Mouse (Mus musculus) liver, embryonic 11.5 days (tissue): Measurements from ENCODE around the gene Dagla. TPM values are rescaled to one million over a fixed set of nuclear protein-coding genes. Genes with fewer than 3 reads are reported as not detected.

Source experiments
- ATAC-seq: fragments of 200-750 bp; cut with Nextera tagmentation; replicated peaks from 2 replicates; pipeline ENCODE4 v1.8.0; 2017; ENCODE audit warnings: moderate number of reproducible peaks, mild to moderate bottlenecking, moderate TSS enrichment, moderate library complexity; ENCODE audit not compliant: low FRiP score
- DNase-seq: peaks from one replicate; pipeline ENCODE4 v3.0.0-alpha.2; 2017; ENCODE audit warnings: low spot score
- H3K27ac ChIP-seq: fragments of 300-500 bp; sonication (generic); 2 replicates; pipeline ENCODE4 v1.5.1; 2014; ENCODE audit warnings: mild to moderate bottlenecking, low read depth, low read length, control low read depth
- H3K27me3 ChIP-seq: fragments of 300-500 bp; sonication (generic); replicated peaks from 2 replicates; pipeline ENCODE4 v1.6.1; 2014; ENCODE audit warnings: low read length, mixed read lengths; ENCODE audit not compliant: control insufficient read depth, insufficient read depth
- H3K36me3 ChIP-seq: fragments of 300-500 bp; sonication (generic); 2 replicates; pipeline ENCODE4 v1.6.1; 2014; ENCODE audit warnings: mild to moderate bottlenecking, low read length, moderate library complexity, mixed read lengths; ENCODE audit not compliant: control insufficient read depth, insufficient read depth
- H3K4me1 ChIP-seq: fragments of 300-500 bp; sonication (generic); replicated peaks from 2 replicates; pipeline ENCODE4 v1.6.1; 2014; ENCODE audit warnings: low read length, mixed read lengths; ENCODE audit not compliant: control insufficient read depth, insufficient read depth
- H3K4me2 ChIP-seq: fragments of 300-500 bp; sonication (generic); 2 replicates; pipeline ENCODE4 v1.6.1; 2014; ENCODE audit warnings: mild to moderate bottlenecking, control low read depth, moderate library complexity
- H3K4me3 ChIP-seq: fragments of 300-500 bp; sonication (generic); 2 replicates; pipeline ENCODE4 v1.5.1; 2014; ENCODE audit warnings: low read depth, low read length, control low read depth
- H3K9ac ChIP-seq: fragments of 300-500 bp; sonication (generic); 2 replicates; pipeline ENCODE4 v1.6.1; 2014; ENCODE audit warnings: low read depth, low read length, control low read depth
- H3K9me3 ChIP-seq: fragments of 300-500 bp; sonication (generic); 2 replicates; pipeline ENCODE4 v1.6.1; 2016; ENCODE audit warnings: low read length, inconsistent platforms, mixed read lengths; ENCODE audit not compliant: control insufficient read depth
- WGBS: fragments of 180-500 bp; shearing (Covaris S2); extraction: QIAGEN DNeasy Blood & Tissue Kit; methylation state at CpG from one replicate; pipeline ENCODE4 v1.1.7; 2014; 5-methylcytosine and 5-hydroxymethylcytosine counted together
- polyA plus RNA-seq: library from polyadenylated mRNA; unstranded; fragments of >200 nt; fragmentation: Nextera tagmentation; extraction: Ambion mirVana; gene quantifications from 2 replicates; pipeline ENCODE4 v1.2.1, GENCODE M21; 2014

Dagla gene
- polyA plus RNA-seq, 1 experiment from 2014 or later = 0.82 TPM

DNA sequence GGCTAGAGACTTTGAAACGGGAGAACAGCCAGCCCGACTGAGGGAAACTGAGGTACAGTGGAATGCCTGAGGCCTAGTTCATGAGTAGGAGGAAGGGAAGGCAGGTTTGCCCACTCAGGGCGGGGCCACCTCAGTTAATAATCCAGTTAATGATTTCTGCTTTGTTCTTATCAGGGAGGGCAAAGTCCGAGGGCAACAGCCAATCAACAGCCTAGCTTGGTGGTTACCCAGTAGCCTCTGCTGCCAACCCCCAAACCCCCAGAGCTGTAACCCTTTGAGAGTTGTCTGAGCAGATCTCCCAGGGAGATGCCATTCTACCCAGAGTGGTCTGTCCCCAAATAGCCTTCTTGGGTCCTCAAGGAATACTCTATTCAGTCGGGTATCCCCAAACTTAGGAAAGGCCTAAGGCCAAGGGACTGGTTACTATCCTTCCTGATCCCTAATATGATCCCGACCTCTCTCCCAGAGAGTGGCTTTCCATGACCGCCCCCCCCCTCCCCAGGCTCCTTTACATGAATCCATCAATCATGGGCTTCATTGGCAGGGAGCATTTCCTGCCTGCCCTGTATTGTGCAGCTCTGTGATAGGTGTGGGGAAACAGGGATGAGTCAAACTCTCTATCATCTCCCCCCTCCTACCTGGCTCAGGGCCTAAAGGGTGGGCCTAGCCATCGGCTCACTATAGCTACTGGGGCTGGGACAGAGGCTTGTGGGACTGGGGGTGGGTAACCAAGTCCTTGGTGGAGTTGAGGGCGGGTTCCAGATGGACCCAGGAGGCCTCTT, 68.7 kb downstream of the Dagla start:
- peak; percentile 38; the same call in 1 of the 2 replicates for ATAC-seq
- Histone ChIP-seq H3K36me3 (no peaks in the 10 kb centered on the region), H3K27ac (peak overlapping the region; percentile 57), H3K27me3 (peaks cover 5% of the 10 kb centered on the region; the same call in 1 of the 2 replicates), H3K9ac (no peak overlapping the region), H3K4me2 (peak overlapping the region; percentile 26), H3K9me3 (no peaks in the 10 kb centered on the region), H3K4me1 (peaks cover 52% of the 10 kb centered on the region), H3K4me3 (no peak overlapping the region)
- no peak for DNase-seq
- 58% methylated on average over 9 of the region's 9 CpGs for WGBS

DNA sequence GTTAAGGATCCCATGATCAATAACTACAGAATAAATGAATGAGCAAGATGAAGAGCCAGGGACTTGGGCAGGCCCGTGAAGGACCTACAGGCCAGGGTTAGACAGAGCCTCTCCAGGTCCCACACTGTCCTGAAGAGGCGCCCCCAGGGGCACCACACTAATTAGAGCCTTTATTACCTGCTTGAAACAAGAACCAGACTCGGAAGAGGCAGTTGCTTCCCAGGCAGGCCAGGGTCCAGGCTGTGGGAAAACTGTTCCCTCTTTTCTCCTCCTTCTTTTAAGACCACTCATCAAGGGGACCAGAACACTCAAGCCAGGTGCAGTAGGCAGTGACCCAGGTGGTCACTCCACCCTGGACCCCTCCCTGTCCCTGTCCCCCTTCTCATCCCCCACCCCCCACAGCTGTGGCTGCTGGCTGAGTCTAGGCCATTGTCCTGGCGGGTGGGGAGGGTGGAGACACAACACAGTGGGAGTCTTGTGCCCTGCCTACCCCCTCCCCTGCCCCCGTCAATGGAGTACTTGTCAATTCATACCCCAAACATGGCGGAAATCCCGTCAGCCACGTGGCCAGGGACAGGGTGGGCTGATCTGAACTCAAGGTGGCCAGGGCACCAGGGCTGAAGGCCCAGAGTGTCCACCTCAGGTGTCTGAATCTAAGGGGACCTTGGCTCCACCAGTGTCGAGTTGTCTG, 72.2 kb downstream of the Dagla start:
- Histone ChIP-seq H3K4me2 (no peak overlapping the region), H3K9ac (no peak overlapping the region), H3K4me3 (no peak overlapping the region), H3K36me3 (no peaks in the 10 kb centered on the region), H3K4me1 (peaks cover 33% of the 10 kb centered on the region), H3K9me3 (no peaks in the 10 kb centered on the region), H3K27ac (peak overlapping the region; percentile 34), H3K27me3 (no peaks in the 10 kb centered on the region)
- 43% methylated on average over 9 of the region's 9 CpGs for WGBS
- ATAC-seq = no peak
- no peak for DNase-seq

DNA sequence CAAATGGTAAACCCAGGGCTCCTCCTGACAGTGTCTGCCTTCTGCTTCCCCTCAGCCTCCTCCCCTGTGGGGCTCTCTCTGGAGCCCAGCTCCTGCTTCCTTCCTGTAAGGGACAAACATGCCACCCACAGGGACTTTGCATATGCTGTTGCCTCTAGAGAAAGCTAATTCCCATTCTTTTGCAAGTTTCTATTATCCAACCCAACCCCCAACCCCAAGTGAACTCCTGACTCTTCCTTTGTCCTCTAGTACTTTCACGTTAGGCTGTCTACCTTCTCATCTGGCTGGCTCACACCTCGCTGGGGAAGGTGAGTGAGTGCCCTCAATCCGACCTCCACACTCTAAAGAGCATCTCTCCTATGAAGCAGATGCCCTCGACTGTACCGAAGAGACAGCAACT, 72.8 kb downstream of the Dagla start:
- Histone ChIP-seq H3K9me3 (no peaks in the 10 kb centered on the region), H3K4me2 (no peak overlapping the region), H3K9ac (0 out of 2 replicates have a peak overlapping the region, but pooled peaks have one; percentile 18), H3K36me3 (no peaks in the 10 kb centered on the region), H3K4me1 (peaks cover 33% of the 10 kb centered on the region), H3K27ac (peak overlapping the region; percentile 34; the same call in 1 of the 2 replicates), H3K4me3 (no peak overlapping the region), H3K27me3 (no peaks in the 10 kb centered on the region)
- 31% methylated on average over 5 of the region's 5 CpGs for WGBS
- ATAC-seq (no peak), DNase-seq (no peak)

DNA sequence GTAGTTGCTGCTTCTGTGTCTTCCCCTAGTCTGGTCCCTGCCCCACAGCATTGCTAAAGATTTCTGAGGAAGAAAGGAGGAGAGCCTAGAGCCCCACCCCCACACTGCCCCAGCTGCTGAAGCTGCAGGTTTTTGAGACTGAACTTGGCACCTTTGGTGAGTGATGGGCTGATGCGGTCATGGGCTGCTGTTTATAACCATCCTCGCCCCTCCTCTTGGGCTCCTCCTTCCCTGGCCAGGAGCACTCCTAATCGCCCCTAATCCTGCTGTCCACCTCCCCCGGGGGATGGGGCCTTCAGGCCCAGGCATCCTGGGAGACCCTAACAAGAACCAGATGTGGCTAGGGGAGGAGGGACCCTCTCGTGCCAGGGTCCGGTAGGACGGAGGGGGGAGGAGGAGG, 73.7 kb downstream of the Dagla start:
- Histone ChIP-seq H3K27ac (peak overlapping the region; percentile 45; the same call in 1 of the 2 replicates), H3K4me3 (no peak overlapping the region), H3K27me3 (no peaks in the 10 kb centered on the region), H3K9me3 (no peaks in the 10 kb centered on the region), H3K4me2 (no peak overlapping the region), H3K9ac (no peak overlapping the region), H3K4me1 (peaks cover 33% of the 10 kb centered on the region), H3K36me3 (no peaks in the 10 kb centered on the region)
- 30% methylated on average over 7 of the region's 7 CpGs for WGBS
- ATAC-seq (no peak), DNase-seq (no peak)

DNA sequence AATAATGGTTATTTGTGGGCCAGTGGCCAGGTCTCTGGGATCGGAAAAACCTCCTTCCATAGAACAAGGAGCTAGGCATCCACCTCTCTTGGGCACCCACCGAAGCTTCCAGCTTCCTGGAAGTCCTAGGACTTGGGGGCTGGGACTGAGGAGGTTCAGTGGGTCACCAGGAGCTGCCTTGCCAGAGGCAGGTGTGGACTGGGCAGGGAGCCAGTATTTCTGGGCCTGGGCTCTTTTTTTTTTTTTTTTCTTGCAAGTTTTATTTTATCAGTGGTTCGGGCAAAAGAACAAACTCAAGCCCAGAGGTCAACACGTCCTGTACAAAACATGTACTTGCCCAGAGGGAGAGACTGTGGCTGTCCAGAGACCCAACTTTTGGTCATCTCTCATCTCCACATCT, 78.9 kb downstream of the Dagla start:
- no peak overlapping the region for H3K9ac ChIP-seq
- H3K36me3 ChIP-seq = peaks cover 3% of the 10 kb centered on the region; the same call in 1 of the 2 replicates
- ATAC-seq (no peak), DNase-seq (no peak)
- peak overlapping the region; percentile 50; the same call in 1 of the 2 replicates for H3K4me2 ChIP-seq
- H3K9me3 ChIP-seq = no peaks in the 10 kb centered on the region
- no peak overlapping the region for H3K27ac ChIP-seq
- WGBS = 49% methylated on average over 4 of the region's 4 CpGs
- no peaks in the 10 kb centered on the region for H3K27me3 ChIP-seq
- peaks cover 34% of the 10 kb centered on the region for H3K4me1 ChIP-seq
- H3K4me3 ChIP-seq = no peak overlapping the region

DNA sequence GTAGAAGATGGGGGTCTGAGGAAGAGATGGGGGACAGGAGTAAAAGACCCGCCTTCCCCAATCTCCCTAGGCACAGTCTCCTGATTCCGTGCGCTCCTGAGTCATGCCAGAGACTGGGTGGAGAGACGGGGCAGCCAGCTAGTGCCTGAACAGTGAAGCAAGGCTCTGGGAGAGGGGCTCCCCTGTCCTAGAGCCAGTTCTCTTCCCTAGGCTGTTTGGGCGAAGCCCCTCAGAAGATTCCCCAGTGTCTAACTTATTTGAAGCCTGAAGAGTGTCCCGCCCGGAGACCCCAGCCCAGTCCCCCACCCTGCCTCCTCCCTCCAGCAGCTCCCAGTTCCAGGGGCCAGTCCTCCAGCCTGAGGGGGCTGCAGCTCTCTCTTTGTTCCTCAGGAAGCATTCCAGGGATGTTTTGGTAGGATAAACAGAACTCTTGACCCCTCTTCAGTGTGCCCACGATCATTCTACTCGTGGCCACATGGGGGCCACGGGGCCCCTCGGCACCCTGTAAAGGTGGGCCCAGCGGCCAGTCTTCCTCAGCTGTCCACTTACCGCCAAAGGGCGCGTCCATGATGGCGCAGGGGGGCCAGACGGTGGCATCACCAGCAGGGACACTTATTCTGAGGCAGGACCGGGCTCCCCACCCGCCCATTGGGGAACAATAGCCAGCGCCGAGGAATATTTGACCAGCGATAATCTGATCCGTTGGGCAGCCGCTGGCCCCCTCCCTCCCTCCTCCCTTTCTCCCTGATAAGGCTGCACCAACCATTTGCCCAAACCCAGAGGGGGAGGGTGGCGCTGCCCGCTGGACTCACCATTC, 79.8 kb downstream of the Dagla start:
- no peak overlapping the region for H3K4me3 ChIP-seq
- no peaks in the 10 kb centered on the region for H3K9me3 ChIP-seq
- peak overlapping the region; percentile 50 for H3K4me2 ChIP-seq
- H3K36me3 ChIP-seq = peaks cover 3% of the 10 kb centered on the region; the same call in 1 of the 2 replicates
- WGBS = 24% methylated on average over 26 of the region's 26 CpGs
- no peaks in the 10 kb centered on the region for H3K27me3 ChIP-seq
- peaks cover 32% of the 10 kb centered on the region for H3K4me1 ChIP-seq
- DNase-seq (no peak), ATAC-seq (0 out of 2 replicates have a peak, but pooled peaks have one; percentile 9)
- H3K27ac ChIP-seq = peak overlapping the region; percentile 68
- H3K9ac ChIP-seq = no peak overlapping the region

DNA sequence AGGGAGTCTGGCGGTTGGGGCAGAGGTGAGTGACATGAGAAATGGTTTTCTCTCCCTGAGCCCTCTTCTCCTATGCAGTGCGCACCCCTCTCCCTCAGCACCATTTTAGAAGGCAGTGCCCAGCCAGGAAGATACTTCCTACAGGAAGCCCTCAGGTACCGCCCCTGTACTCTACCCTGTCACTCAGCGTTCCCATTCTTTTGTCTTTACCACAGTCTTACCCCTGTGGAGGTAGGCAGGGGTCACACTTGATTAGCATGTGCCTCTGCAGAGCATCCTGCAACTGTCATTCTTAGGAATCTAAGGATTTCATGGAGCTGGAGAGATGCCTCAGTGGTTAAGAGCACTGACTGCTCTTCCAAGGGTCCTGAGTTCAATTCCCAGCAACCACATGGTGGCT, 81.1 kb downstream of the Dagla start:
- DNase-seq (no peak), ATAC-seq (no peak)
- H3K27me3 ChIP-seq = no peaks in the 10 kb centered on the region
- no peak overlapping the region for H3K27ac ChIP-seq
- 55% methylated on average over 4 of the region's 4 CpGs for WGBS
- no peak overlapping the region for H3K4me3 ChIP-seq
- H3K36me3 ChIP-seq = peaks cover 3% of the 10 kb centered on the region; the same call in 1 of the 2 replicates
- H3K9ac ChIP-seq = no peak overlapping the region
- no peak overlapping the region for H3K4me2 ChIP-seq
- H3K9me3 ChIP-seq = no peaks in the 10 kb centered on the region
- peaks cover 32% of the 10 kb centered on the region for H3K4me1 ChIP-seq

DNA sequence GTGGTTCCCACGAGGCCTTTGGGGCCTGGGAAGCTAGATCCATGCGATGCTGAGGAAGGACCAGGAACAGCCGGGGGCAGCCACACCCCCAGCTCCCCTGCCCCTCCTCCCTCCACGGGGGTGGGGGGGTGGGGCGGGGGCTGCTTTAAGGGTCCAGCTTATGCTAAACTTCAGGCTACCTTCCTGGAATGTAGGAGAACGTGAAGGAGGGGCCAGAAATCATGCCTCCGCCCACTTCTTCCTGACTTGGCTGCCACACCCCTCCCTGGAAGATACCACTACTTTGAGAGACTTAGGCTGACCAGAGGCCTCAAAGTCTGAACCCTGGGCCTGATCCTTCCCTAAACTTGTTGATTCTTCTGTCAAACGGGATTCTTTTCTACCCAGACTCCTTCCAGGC, 82.0 kb downstream of the Dagla start:
- peaks cover 3% of the 10 kb centered on the region; the same call in 1 of the 2 replicates for H3K36me3 ChIP-seq
- no peak overlapping the region for H3K27ac ChIP-seq
- no peaks in the 10 kb centered on the region for H3K9me3 ChIP-seq
- no peaks in the 10 kb centered on the region for H3K27me3 ChIP-seq
- no peak; the same call in 1 of the 2 replicates for ATAC-seq
- no peak overlapping the region for H3K4me3 ChIP-seq
- no peak for DNase-seq
- WGBS = 31% methylated on average over 8 of the region's 8 CpGs
- H3K9ac ChIP-seq = no peak overlapping the region
- no peak overlapping the region for H3K4me2 ChIP-seq
- H3K4me1 ChIP-seq = peaks cover 32% of the 10 kb centered on the region
